Mouse (Mus musculus): ENCODE data around the gene Cbarp. TPM values are rescaled to one million over a fixed set of nuclear protein-coding genes. Genes with fewer than 3 reads are reported as not detected.

The Cbarp gene
- 32.3 and 53.4 TPM in 2 replicates for polyA plus RNA-seq (2012)

DNA sequence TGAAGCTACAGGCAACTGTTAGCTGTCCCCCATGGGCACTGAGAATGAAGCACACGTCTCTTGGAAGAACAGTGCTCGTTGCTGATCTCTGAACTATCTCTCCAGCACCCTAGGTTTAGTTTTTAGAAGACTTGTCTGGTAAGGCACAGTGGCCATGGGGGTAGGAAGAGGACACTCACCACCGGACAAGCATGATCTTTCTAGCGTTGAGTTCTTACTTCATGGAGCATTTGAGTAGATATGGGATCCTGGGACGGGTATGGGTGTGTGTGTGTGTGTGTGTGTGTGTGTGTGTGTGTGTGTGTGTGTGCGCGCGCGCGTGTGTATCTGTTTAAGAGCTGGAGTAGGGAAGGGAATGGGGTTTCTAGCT, at the start of gene Cbarp:
Cbarp (minus strand) TSS at position 170 of the 370 bp plus-strand sequence.

DNA sequence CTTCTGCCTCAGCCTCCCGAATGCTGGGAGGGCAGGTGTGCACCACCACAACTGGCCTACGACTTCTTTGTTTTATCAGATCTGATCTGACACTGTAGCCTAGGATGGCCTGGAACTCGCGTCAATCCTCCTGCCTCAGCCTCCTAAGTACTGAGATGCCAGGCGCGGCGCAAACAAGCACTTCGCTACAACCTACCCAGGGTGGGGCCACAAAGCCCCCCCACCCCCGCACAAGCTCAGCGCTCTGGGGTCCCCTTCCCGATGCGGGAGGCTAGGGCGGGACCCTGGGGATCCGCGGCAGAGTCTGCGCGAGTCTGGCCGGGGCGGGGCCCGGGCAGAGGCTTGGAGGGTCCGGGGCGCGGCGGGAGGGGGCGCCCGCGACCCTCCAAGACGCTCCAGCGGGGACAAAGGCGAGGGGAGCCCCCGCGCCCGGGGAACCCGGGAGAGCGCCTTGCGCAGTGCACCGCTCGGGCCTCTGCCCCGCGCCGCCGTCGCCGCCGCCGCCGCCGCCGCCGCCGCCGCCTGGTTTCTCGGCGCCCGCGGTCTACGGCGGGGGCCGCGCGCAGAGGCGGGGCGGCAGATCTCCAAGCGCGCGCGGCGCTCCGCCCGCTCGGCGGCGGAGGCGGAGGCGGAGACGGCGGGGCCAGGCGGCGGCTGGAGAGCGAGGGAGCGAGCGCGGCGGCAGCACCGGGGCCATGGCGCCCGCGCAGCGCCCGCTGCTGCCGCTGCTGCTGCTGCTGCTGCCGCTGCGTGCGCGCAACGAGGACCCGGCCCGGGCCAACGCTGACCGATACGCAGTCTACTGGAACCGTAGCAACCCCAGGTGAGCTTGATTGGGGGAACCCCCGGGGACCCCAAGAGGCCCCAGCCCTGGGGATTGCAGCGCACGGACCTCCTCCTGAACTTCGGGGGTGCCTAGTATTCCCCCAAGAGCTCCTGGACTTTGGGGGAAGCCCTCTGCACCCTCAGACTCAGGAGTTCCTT, 38.7 kb upstream of the Cbarp start, which contains the start of gene Efna2:
Efna2 (plus strand) TSS at position 415 of the 984 bp plus-strand sequence.

DNA sequence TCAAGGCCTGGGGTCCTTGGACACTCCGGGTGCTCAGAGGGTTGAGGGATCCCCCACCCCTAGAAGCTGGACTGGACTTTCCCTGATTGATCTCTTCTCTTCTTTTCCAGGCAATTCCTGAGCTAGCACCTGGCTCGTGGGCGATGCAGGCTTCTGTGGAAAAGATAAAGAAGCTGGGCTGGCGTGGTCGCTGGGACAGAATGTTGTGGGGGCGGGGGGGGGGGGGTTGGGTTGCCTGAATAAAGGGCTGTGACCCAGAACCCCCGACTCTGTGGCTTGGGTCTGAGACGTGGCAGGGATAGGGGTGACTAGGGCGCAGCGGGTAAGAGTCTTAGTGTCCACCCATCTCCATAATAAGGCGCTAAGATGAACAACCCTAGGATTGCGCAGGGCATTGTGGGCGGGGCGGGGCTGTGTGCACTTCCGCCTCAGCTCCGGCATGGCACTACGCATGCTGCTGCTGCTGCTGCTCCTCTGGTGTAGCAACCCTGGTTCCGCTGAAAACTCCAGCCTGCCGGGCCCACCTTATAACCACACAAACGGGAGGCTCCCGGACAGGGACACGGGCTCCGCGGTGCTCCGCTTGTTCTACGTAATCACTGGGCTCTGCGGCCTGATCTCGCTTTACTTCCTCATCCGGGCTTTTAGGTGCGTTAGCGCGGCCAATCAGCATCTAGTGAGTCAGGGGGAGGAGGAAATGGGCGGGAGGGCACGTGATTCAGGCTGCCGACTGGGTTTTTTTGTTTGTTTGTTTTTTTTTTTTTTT, 32.1 kb upstream of the Cbarp start, which contains the start of gene 1600002K03Rik:
1600002K03Rik (plus strand) TSS at position 418 of the 766 bp plus-strand sequence.

DNA sequence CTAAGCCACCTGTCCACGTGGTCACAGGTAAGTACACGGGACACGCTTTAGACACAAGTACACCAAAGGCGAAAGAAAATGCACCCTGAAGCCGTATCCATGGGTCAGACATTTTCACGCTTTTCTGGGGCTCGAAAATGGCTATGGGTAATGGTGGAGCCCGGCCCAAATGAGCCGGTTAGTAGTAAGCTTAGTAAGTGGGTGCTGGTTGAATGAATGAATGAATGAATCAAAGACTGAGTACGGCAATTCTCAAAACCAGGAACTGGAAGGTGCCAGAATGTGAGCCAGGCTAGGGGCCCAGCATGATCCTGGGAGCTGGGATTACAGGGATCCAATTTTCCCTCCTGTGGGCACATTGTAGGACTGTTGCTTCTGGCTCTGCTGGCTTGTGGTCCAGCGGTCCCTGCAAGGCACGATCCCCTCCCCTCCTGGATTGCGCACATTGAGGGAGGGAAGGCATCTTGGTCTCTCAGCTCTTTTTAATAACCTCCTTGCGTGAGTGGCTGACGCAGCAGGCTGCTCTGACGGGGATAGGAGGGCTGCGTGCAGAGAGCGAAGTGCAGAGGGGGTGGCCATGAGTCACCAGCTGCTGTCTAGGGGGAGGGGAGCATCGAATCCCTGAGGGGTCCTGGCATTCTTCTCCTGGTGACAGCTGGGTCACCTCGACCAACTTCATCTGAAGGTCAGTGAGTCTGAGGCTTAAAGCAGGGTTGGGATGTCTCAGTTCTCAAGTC, 24.9 kb upstream of the Cbarp start, which contains the start of gene Cirbp:
Cirbp (plus strand) TSS at position 594 of the 737 bp plus-strand sequence.

DNA sequence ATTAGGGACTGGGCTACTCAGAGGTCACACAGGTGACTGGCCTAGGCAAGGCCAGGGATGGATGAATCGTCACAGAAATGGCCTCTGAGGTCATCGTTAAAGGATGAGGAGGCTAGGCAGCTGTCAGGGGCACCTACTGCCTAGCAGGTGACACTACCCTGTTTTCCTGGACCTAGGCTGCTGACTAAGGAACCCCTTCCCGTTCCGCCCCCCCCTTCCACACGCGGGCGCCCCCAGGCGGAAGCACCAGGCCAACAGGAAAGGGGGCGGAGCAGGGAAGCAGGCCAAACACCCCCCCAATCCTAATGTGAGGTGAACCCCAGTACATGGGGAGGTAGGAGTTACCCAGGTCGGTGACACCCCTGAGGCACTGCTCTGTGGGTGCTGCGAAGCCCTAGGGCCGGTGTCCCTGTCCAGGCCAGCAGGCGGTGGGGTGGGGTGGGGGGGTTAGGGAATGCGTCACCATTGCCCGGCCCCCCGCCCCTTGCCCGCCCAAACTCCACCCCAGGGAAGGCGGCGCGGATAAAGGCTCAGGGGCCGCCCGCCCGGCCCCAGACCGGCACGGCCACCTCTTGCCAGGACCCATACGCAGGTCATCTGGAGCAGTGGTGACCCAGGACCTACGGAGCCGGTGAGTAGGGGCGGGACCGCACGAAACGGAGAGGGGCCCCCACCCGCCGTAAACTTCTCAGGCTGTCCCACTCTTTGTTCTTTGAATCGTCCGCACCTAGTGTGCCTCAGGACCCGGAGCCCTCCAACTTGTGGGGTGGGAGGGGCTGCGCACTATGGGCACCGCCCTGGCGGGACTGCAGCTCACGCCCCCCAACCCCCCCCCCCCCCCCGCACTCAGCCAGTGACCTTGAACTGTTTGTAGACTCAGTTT, 7.3 kb upstream of the Cbarp start, which contains the start of gene Midn:
Midn (plus strand) TSS at position 554 of the 883 bp plus-strand sequence.

DNA sequence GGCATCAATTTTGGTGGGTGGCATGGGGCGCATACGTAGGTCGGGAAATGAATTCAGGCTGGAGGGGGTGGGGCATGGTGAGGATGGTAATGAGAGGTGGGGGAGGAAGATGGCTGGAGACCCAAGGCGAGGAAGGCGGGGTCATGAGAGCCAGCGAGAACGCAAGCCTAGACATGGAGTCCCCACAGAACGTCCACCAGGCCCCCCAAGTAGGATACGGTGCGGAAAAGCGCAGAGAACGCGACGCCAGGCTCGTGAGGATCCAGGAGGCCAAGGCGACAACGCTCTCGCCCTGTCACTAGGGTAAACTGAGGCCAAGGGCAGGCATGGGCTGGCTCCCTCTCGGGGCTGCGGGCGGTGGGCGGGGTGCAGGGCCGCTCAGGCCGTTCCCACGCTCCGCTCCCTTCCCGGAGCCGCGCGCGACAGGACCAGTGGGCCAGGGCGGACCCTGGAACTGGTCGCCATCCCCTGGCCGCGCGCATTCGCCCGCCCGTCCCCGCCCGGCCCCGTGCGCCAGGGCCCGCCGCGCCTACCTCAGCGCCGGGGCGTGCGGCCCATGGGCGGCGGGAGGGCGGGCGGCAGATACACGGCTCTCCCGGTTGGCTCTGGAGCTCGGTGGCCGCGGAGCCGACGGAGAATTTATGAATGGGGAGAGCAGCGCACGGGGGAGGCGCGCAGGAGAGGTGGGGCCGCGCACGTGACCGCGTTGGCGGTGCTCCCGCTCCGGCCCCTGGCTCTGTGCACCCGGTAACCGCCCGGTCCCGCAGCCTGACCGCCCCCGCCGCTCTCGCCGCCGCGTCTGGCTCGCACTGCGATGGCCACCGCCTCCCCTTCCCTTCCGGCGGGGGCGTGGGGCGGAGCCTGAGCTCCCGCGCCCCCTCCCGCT, 1.8 kb downstream of the Cbarp start, which contains the start of gene Atp5d:
Atp5d (plus strand) TSS at position 80 of the 886 bp plus-strand sequence.

DNA sequence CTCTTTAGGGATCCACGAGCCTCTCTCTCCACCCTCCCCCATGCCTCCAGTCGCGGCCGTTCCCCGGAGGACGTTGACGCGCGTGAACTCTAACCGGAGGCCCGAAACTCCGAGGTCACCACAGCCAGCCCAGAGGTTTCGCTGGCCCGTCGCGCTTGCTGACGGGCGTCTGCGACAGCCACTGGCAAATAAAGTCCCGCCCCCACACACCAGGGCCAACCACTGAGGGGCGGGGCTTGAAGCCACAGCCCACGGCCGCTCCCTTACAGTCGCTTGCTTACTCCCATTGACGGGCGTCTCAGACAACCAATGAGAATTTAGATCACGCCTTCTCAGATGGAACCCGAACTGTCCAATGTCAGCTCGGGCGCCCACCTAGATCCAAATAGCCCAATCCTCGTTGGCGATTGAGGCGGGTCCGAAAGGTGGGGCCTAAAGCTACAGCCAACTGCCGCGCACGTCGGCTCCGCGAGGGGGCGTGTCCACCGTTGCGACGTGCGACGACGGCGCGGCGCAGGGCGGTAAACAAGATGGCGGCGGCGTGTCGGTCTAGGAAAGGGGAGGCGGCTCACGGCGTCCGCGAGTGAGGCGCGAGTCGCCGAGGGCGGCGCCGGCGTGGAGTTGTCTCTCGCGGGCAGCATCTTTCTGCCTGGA, 25.2 kb downstream of the Cbarp start, which contains the start of gene Stk11:
Stk11 (plus strand) TSS at position 514 of the 654 bp plus-strand sequence.

DNA sequence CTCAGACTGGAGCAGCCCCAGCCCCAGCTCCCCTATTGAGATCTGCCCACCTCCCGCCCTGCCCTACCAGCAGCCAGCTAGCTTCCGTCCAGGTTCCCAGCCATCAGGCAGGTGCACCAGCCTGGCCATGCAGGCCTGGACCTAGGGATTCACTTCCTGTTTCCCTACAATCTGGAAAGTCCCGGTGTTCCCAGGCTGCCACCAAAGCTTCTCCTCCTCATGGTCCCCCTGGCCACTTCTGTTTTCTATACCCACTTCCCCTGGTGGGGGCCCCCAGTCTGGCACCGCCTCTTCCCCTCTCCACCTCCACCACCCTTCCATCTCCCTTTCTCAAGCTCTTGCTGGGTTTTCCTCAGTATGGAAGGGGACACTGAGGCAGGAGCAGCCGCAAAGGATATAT, 35.2 kb downstream of the Cbarp start, which contains the start of gene Sbno2:
Sbno2 (minus strand) TSS at position 112 of the 400 bp plus-strand sequence.

Other genes starting within 250 kb of the Cbarp start
- gene Cfd, start 250.0 kb downstream of the Cbarp start, polyA plus RNA-seq (2012) = 0.94 and 1.3 TPM in 2 replicates
- 69.1 and 76.6 TPM in 2 replicates for gene Med16, start 231.9 kb downstream of the Cbarp start, polyA plus RNA-seq (2012)
- gene Gm26602, start 230.0 kb downstream of the Cbarp start, polyA plus RNA-seq (2012) = 2.1 TPM in 1 of 2 replicates, not detected in the other
- gene Kiss1r, start 223.9 kb downstream of the Cbarp start, polyA plus RNA-seq (2012) = 0.41 and 0.64 TPM in 2 replicates
- gene R3hdm4, start 219.6 kb downstream of the Cbarp start, polyA plus RNA-seq (2012) = 230 and 265 TPM in 2 replicates
- 94.7 and 145 TPM in 2 replicates for gene Arid3a, start 213.8 kb downstream of the Cbarp start, polyA plus RNA-seq (2012)
- gene Wdr18, start 180.7 kb downstream of the Cbarp start, polyA plus RNA-seq (2012) = 54.4 and 61.7 TPM in 2 replicates
- gene Grin3b, start 170.1 kb downstream of the Cbarp start, polyA plus RNA-seq (2012) = 0.09 and 0.12 TPM in 2 replicates
- 378 and 414 TPM in 2 replicates for gene Tmem259, start 156.5 kb downstream of the Cbarp start, polyA plus RNA-seq (2012)
- 245 and 295 TPM in 2 replicates for gene Cnn2, start 152.3 kb downstream of the Cbarp start, polyA plus RNA-seq (2012)
- gene Abca7, start 144.3 kb downstream of the Cbarp start, polyA plus RNA-seq (2012) = 54.4 and 60.8 TPM in 2 replicates
- gene Arhgap45, start 124.2 kb downstream of the Cbarp start, polyA plus RNA-seq (2012) = 397 and 427 TPM in 2 replicates
- 217 and 273 TPM in 2 replicates for gene Polr2e, start 101.0 kb downstream of the Cbarp start, polyA plus RNA-seq (2012)
- gene Gpx4, start 93.7 kb downstream of the Cbarp start, polyA plus RNA-seq (2012) = 1,103 and 1,136 TPM in 2 replicates
- gene Sbno2, start 35.3 kb downstream of the Cbarp start, polyA plus RNA-seq (2012) = 77.6 and 78.0 TPM in 2 replicates
- gene Stk11, start 25.0 kb downstream of the Cbarp start, polyA plus RNA-seq (2012) = 176 and 185 TPM in 2 replicates
- 1,245 and 1,266 TPM in 2 replicates for gene Atp5d, start 2.2 kb downstream of the Cbarp start, polyA plus RNA-seq (2012)
- 312 and 336 TPM in 2 replicates for gene Midn, start 7.4 kb upstream of the Cbarp start, polyA plus RNA-seq (2012)
- 43.7 and 63.7 TPM in 2 replicates for gene Cirbp, start 25.1 kb upstream of the Cbarp start, polyA plus RNA-seq (2012)
- gene 1600002K03Rik, start 32.1 kb upstream of the Cbarp start, polyA plus RNA-seq (2012) = 9.2 and 11.3 TPM in 2 replicates
- 1.1 and 2.4 TPM in 2 replicates for gene Efna2, start 38.6 kb upstream of the Cbarp start, polyA plus RNA-seq (2012)
- gene Mum1, start 85.6 kb upstream of the Cbarp start, polyA plus RNA-seq (2012) = 29.1 and 31.3 TPM in 2 replicates
- 178 and 185 TPM in 2 replicates for gene Ndufs7, start 108.3 kb upstream of the Cbarp start, polyA plus RNA-seq (2012)
- 5.0 and 5.2 TPM in 2 replicates for gene Gamt, start 120.2 kb upstream of the Cbarp start, polyA plus RNA-seq (2012)
- 594 and 636 TPM in 2 replicates for gene Dazap1, start 120.7 kb upstream of the Cbarp start, polyA plus RNA-seq (2012)
- 9,463 and 9,670 TPM in 2 replicates for gene Rps15, start 151.6 kb upstream of the Cbarp start, polyA plus RNA-seq (2012)
- gene Apc2, start 155.1 kb upstream of the Cbarp start, polyA plus RNA-seq (2012) = 0.43 and 0.77 TPM in 2 replicates
- gene 2310011J03Rik, start 179.7 kb upstream of the Cbarp start, polyA plus RNA-seq (2012) = 74.9 and 88.4 TPM in 2 replicates
- gene Pcsk4, start 188.7 kb upstream of the Cbarp start, polyA plus RNA-seq (2012) = 18.0 and 23.1 TPM in 2 replicates
- gene Reep6, start 189.1 kb upstream of the Cbarp start, polyA plus RNA-seq (2012) = 13.1 and 18.3 TPM in 2 replicates
- gene Adamtsl5, start 207.6 kb upstream of the Cbarp start, polyA plus RNA-seq (2012) = 7.0 and 10.4 TPM in 2 replicates
- gene Plk5, start 215.6 kb upstream of the Cbarp start, polyA plus RNA-seq (2012) = 0.23 and 0.25 TPM in 2 replicates
- gene Mex3d, start 246.8 kb upstream of the Cbarp start, polyA plus RNA-seq (2012) = 29.8 and 33.4 TPM in 2 replicates

Measured in megakaryocyte-erythroid progenitor cell, adult 5 weeks (primary cell).